Mouse (Mus musculus): ENCODE results near the gene Myt1l.

The Myt1l gene

GRCm38 (mm10) chr12:29728294-29728693 is 200.1 kb downstream of the Myt1l start:
- DNase-seq = no peak

- DNase-seq = peak; percentile 75 to 84
Observed at GRCm38 (mm10) chr12:29740346-29741025, 212.3 kb downstream of the Myt1l start.

GRCm38 (mm10) chr12:29741181-29741580 is 213.0 kb downstream of the Myt1l start:
- DNase-seq = peak; percentile 86 to 87

- DNase-seq = no peak
Observed at GRCm38 (mm10) chr12:29750604-29751128, 222.5 kb downstream of the Myt1l start.

GRCm38 (mm10) chr12:29755086-29755871 is 227.1 kb downstream of the Myt1l start:
- DNase-seq = no peak

- DNase-seq = peak; percentile 30 to 32
Observed at GRCm38 (mm10) chr12:29755872-29756265, 227.7 kb downstream of the Myt1l start.

- DNase-seq = no peak
Observed at GRCm38 (mm10) chr12:29760611-29761010, 232.4 kb downstream of the Myt1l start.

- no peak for DNase-seq
Observed at GRCm38 (mm10) chr12:29766158-29766557, 238.0 kb downstream of the Myt1l start.

- DNase-seq = peak; percentile 74 to 84
Observed at GRCm38 (mm10) chr12:29771791-29772190, 243.6 kb downstream of the Myt1l start.

GRCm38 (mm10) chr12:29772401-29772800 is 244.2 kb downstream of the Myt1l start:
- peak in 1 of 2 experiments; percentile 23 for DNase-seq

- DNase-seq = no peak
Observed at GRCm38 (mm10) chr12:29778901-29779300, 250.7 kb downstream of the Myt1l start.

GRCm38 (mm10) chr12:29789319-29790050 is 261.3 kb downstream of the Myt1l start:
- DNase-seq = peak; percentile 82 to 88

- DNase-seq = no peak
Observed at GRCm38 (mm10) chr12:29790051-29790386, 261.8 kb downstream of the Myt1l start.

- DNase-seq = no peak
Observed at GRCm38 (mm10) chr12:29792998-29793397, 264.8 kb downstream of the Myt1l start.

- DNase-seq = peak; percentile 25 to 39
Observed at GRCm38 (mm10) chr12:29795107-29795673, 267.0 kb downstream of the Myt1l start.

- DNase-seq = no peak
Observed at GRCm38 (mm10) chr12:29798595-29799391, 270.6 kb downstream of the Myt1l start.

- DNase-seq = no peak
Observed at GRCm38 (mm10) chr12:29806415-29806814, 278.2 kb downstream of the Myt1l start.

GRCm38 (mm10) chr12:29809569-29810185 is 281.5 kb downstream of the Myt1l start:
- DNase-seq = peak in 1 of 2 experiments; percentile 46

GRCm38 (mm10) chr12:29815466-29815865 is 287.3 kb downstream of the Myt1l start:
- DNase-seq = no peak

- DNase-seq = no peak
Observed at GRCm38 (mm10) chr12:29816130-29816529, 287.9 kb downstream of the Myt1l start.

GRCm38 (mm10) chr12:29816761-29817160 is 288.6 kb downstream of the Myt1l start:
- DNase-seq = peak in 1 of 2 experiments; percentile 40

Data from cerebellum, postnatal 14 days (tissue).